Mouse (Mus musculus) embryonic fibroblast, embryonic 13.5 days (primary cell): ENCODE data around the gene Vmn1r207-ps.
"Not testable (repeated sequence)": the region's sequence is repeated elsewhere in the genome, so short reads cannot be mapped to it uniquely, and the experiment has no call there.

Experiments
- CTCF ChIP-seq: IDR thresholded peaks from 2 replicates; pipeline ENCODE4 v1.5.1; 2011; ENCODE audit warnings: mild to moderate bottlenecking, control low read depth, low read length, moderate library complexity, borderline replicate concordance; ENCODE audit not compliant: insufficient read depth
- POLR2A ChIP-seq: IDR thresholded peaks from 2 replicates; pipeline ENCODE4 v1.6.1; 2011; ENCODE audit warnings: low read depth, mild to moderate bottlenecking, control low read depth, low read length, moderate library complexity

- TF ChIP-seq POLR2A, CTCF: not testable (repeated sequence)
Observed at GRCm38 (mm10) chr13:22702951-22703350, 26.5 kb downstream of the Vmn1r207-ps start.
